14 mouse cellular contexts compared by ENCODE assay signal in genomic region chr11:69884240-69884639, GRCm38 (mm10). TPM values are rescaled to one million over a fixed set of nuclear protein-coding genes. Genes with fewer than 3 reads are reported as not detected.
A peak's percentile ranks its signal among the peaks of the same experiment; 100 is the strongest.
DNase-seq lines count a peak whose midpoint lies in the region; ATAC-seq and TF ChIP-seq lines count a peak whose summit lies in the region.
"Had no signal": no experiment of that assay in that cellular context is flagged by ENCODE, and none has a peak within 500 bp of the region (broad histone marks: within the 10 kb centered on the region; RNA-seq: fewer than 3 reads in every experiment).

No protein-coding gene starts in this region.

- no peak overlapping the region for H3K4me2 ChIP-seq in limb, embryonic 15.5 days

- peak overlapping the region; percentile 72 for H3K27ac ChIP-seq in gastrocnemius, adult 2 months
- H3K27ac ChIP-seq in embryonic facial prominence, embryonic 10.5 days (replicated peaks) = 0 out of 2 replicates have a peak overlapping the region, but pooled peaks have one; percentile 32
- peak overlapping the region; percentile 55; the same call in 1 of the 2 replicates for H3K27ac ChIP-seq in limb, embryonic 15.5 days
- H3K27ac ChIP-seq: limb, embryonic 13.5 days had no signal

- 85% methylated on average over 9 of the region's 9 CpGs for WGBS in embryonic facial prominence, embryonic 10.5 days
- WGBS in limb, embryonic 15.5 days = 64% methylated on average over 9 of the region's 9 CpGs

- ATAC-seq in limb, embryonic 15.5 days (ENCODE audit: insufficient number of reproducible peaks, low FRiP score, low TSS enrichment, low read depth) = no peak
- ATAC-seq: inflammation-experienced regulatory T-cells, adult 6 months had no signal

- H3K9me3 ChIP-seq in embryonic facial prominence, embryonic 10.5 days = no peaks in the 10 kb centered on the region
- no peaks in the 10 kb centered on the region for H3K9me3 ChIP-seq in limb, embryonic 15.5 days
- H3K9me3 ChIP-seq: limb, embryonic 13.5 days had no signal

- peaks cover 35% of the 10 kb centered on the region for H3K4me1 ChIP-seq in embryonic facial prominence, embryonic 10.5 days
- H3K4me1 ChIP-seq in limb, embryonic 15.5 days = peaks cover 25% of the 10 kb centered on the region

- peaks cover 19% of the 10 kb centered on the region for H3K27me3 ChIP-seq in embryonic facial prominence, embryonic 10.5 days (replicated peaks; ENCODE audit: low read depth, poor library complexity, severe bottlenecking)
- H3K27me3 ChIP-seq in limb, embryonic 15.5 days = no peaks in the 10 kb centered on the region
- H3K27me3 ChIP-seq: limb, embryonic 13.5 days had no signal

- no peaks in the 10 kb centered on the region for H3K36me3 ChIP-seq in embryonic facial prominence, embryonic 10.5 days (replicated peaks)
- no peaks in the 10 kb centered on the region for H3K36me3 ChIP-seq in limb, embryonic 15.5 days
- H3K36me3 ChIP-seq: limb, embryonic 13.5 days had no signal

- intact Hi-C loops in gastrocnemius, adult 2 months (cut with DNase I) = no loop called here
- intact Hi-C loops in gastrocnemius, postnatal 14 days (cut with DNase I; ENCODE audit: low total_unique reads) = no loop called here
- intact Hi-C loops in left cerebral cortex, postnatal 36 days (cut with DNase I) = no loop called here

- no peak overlapping the region for H3K9ac ChIP-seq in limb, embryonic 15.5 days
- H3K9ac ChIP-seq: limb, embryonic 13.5 days had no signal

- TF ChIP-seq CTCF in gastrocnemius, adult 2 months (IDR thresholded peaks at IDR 0.05) = no peak

- H3K4me3 ChIP-seq in gastrocnemius, adult 2 months = peak overlapping the region; percentile 46
- H3K4me3 ChIP-seq in embryonic facial prominence, embryonic 10.5 days = no peak overlapping the region
- H3K4me3 ChIP-seq in limb, embryonic 15.5 days = no peak overlapping the region
- H3K4me3 ChIP-seq: limb, embryonic 13.5 days had no signal

- DNase-seq in gastrocnemius, adult 2 months = no peak
- DNase-seq in gastrocnemius, postnatal 14 days = no peak
- peak; percentile 49 for DNase-seq in kidney, adult 9 months
- no peak for DNase-seq in kidney, postnatal 10 days
- no peak for DNase-seq in embryonic facial prominence, embryonic 10.5 days (ENCODE audit: low spot score)
- no peak for DNase-seq in left cerebral cortex, postnatal 36 days (ENCODE audit: low spot score in 2 of 2)
- DNase-seq in right cerebral cortex, postnatal 4 days = no peak
- DNase-seq: cerebellum, postnatal 10 days; spleen, adult 18-20 months had no signal

RNA-seq across cellular contexts. Expression of gene Kctd11, which starts 3.0 kb away (rescaled TPM):
- total RNA-seq in gastrocnemius, adult 2 months (2021) = 1 to 10 TPM; 1.3 to 1.7 TPM
- 1 to 10 TPM; 2.0 TPM for total RNA-seq in gastrocnemius, postnatal 14 days (2021)
- polyA plus RNA-seq in embryonic facial prominence, embryonic 10.5 days (2016; fragmentation: Nextera tagmentation; extraction: Ambion mirVana) = 6.8 and 7.0 TPM in 2 replicates
- 20.5 TPM in 2 replicates for polyA plus RNA-seq in limb, embryonic 15.5 days (2015; fragmentation: Nextera tagmentation; extraction: Ambion mirVana)
- total RNA-seq in left cerebral cortex, postnatal 36 days (2021) = 1 to 10 TPM in 1 of 2 experiments, under 1 TPM in 1; 0.93 to 1.3 TPM

RNA-seq across cellular contexts. Expression of gene Tmem95, which starts 6.4 kb away (rescaled TPM):
- not detected for total RNA-seq in gastrocnemius, adult 2 months (2021)
- not detected for total RNA-seq in gastrocnemius, postnatal 14 days (2021)
- polyA plus RNA-seq in embryonic facial prominence, embryonic 10.5 days (2016; fragmentation: Nextera tagmentation; extraction: Ambion mirVana) = 0.31 TPM in 1 of 2 replicates, not detected in the other
- polyA plus RNA-seq in limb, embryonic 15.5 days (2015; fragmentation: Nextera tagmentation; extraction: Ambion mirVana) = 0.31 and 0.73 TPM in 2 replicates
- total RNA-seq in left cerebral cortex, postnatal 36 days (2021) = not detected
- total RNA-seq: granulocyte monocyte progenitor cell, adult 5-6 weeks; layer of hippocampus, postnatal 10 days had no signal
- polyA plus RNA-seq: inflammation-experienced regulatory T-cells, adult 6 months had no signal

RNA-seq across cellular contexts. Expression of gene Acap1, which starts 11.1 kb away (rescaled TPM):
- total RNA-seq in gastrocnemius, adult 2 months (2021) = under 1 TPM in 1 of 2 experiments, not detected in 1; 0.08 TPM
- total RNA-seq in gastrocnemius, postnatal 14 days (2021) = under 1 TPM; 0.33 to 0.55 TPM
- 1.3 and 1.5 TPM in 2 replicates for polyA plus RNA-seq in embryonic facial prominence, embryonic 10.5 days (2016; fragmentation: Nextera tagmentation; extraction: Ambion mirVana)
- polyA plus RNA-seq in limb, embryonic 15.5 days (2015; fragmentation: Nextera tagmentation; extraction: Ambion mirVana) = 2.7 and 3.1 TPM in 2 replicates
- total RNA-seq in left cerebral cortex, postnatal 36 days (2021) = under 1 TPM in 1 of 2 experiments, not detected in 1; 0.27 TPM

RNA-seq across cellular contexts. Expression of gene 2810408A11Rik, which starts 16.5 kb away (rescaled TPM):
- under 1 TPM in 1 of 2 experiments, not detected in 1; 0.33 TPM for total RNA-seq in gastrocnemius, adult 2 months (2021)
- total RNA-seq in gastrocnemius, postnatal 14 days (2021) = under 1 TPM; 0.62 to 0.84 TPM
- 14.7 and 14.8 TPM in 2 replicates for polyA plus RNA-seq in embryonic facial prominence, embryonic 10.5 days (2016; fragmentation: Nextera tagmentation; extraction: Ambion mirVana)
- polyA plus RNA-seq in limb, embryonic 15.5 days (2015; fragmentation: Nextera tagmentation; extraction: Ambion mirVana) = 7.6 and 8.4 TPM in 2 replicates
- total RNA-seq in left cerebral cortex, postnatal 36 days (2021) = under 1 TPM in 1 of 2 experiments, not detected in 1; 0.64 TPM

RNA-seq across cellular contexts. Expression of gene Neurl4, which starts 16.6 kb away (rescaled TPM):
- total RNA-seq in gastrocnemius, adult 2 months (2021) = 10 to 100 TPM; 25.2 to 33.5 TPM
- 10 to 100 TPM; 27.2 to 29.1 TPM for total RNA-seq in gastrocnemius, postnatal 14 days (2021)
- polyA plus RNA-seq in embryonic facial prominence, embryonic 10.5 days (2016; fragmentation: Nextera tagmentation; extraction: Ambion mirVana) = 10.9 and 11.1 TPM in 2 replicates
- 7.1 and 7.3 TPM in 2 replicates for polyA plus RNA-seq in limb, embryonic 15.5 days (2015; fragmentation: Nextera tagmentation; extraction: Ambion mirVana)
- 100 to 1,000 TPM; 114 to 121 TPM for total RNA-seq in left cerebral cortex, postnatal 36 days (2021)
